Mouse (Mus musculus) thymus, postnatal 36 days (tissue): ENCODE data around the gene Nmbr.

Experiments used
- DNase-seq, 2 experiments: peaks; one replicate each; pipeline ENCODE4 v3.0.0; 2022; ENCODE audit warnings: mixed read lengths in 2 of 2

The Nmbr gene

DNA sequence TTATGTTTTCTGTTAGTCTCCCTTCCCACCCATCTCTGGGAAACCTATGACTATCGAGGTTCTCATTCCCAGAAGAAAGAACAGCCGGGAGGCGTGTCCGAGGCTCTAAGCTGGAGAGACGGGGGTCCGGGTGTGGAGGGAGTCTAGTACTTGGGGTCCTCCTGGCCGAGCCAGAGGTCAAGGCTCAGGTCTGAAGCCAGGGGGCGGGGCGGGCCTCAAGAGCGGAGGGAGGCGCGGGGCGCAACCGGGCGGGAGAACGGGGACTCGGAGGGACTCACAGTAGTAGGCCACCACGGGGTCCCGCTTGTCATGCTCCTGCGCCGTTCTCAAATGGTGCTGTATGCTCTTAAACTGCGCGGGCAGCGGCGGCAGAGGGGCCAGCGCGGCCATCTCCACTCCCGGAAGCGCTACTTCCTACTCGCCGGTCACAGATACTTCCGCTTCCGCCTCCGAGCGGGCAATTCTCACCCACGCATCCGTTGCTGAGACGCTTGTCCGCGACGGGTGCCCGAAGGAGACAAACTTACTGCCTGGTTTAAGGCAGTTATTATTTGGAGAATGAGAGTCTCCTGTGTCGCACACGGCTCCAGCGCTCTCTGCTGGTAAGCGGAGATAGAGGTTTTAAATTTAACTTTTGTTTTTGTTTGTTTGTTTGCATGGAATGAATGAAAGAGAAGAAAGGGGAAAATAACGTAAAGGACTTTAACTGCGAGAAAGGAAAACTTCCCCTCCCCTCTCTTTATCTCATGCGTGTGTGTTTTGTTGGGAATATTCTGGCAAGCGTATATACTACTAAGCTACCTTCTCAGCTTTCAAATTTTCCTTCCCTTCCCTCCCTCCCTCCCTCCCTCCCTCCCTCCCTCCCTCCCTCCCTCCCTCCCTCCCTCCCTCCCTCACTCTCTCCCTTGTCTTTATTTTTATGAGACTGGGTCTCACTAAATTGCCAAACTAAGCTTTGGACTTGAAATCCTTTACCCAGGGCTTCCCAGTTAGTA lies at the start of gene Nmbr, which contains the start of gene Vta1:
TSS of gene Nmbr (plus strand) at position 520 of the 995 bp plus-strand sequence.
TSS of gene Vta1 (minus strand) at position 489 of the 995 bp plus-strand sequence.
- peak; percentile 97 for DNase-seq

GRCm38 (mm10) chr10:14660875-14661274 lies 44.5 kb upstream of the Nmbr start:
- no peak for DNase-seq

- DNase-seq = no peak
Observed at GRCm38 (mm10) chr10:14666147-14666546, 39.2 kb upstream of the Nmbr start.

DNA sequence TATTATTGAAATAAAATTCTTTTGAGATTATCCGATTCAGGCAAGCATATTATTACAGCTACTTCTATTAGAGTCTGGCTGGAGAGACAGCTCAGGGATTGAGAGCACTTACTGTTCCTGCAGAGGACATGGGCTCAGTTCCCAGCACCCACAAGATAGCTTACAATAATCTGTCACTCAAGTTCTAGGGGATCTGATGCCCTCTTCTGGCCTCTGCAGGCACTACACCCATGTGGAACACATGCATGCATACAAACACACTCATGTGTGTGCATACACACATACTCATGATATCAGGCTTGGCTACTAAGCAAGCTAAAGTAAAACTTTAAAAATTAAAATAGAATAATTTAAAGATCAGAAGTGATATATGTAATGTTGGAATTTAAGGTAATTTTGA lies 19.7 kb upstream of the Nmbr start:
- DNase-seq = no peak

DNA sequence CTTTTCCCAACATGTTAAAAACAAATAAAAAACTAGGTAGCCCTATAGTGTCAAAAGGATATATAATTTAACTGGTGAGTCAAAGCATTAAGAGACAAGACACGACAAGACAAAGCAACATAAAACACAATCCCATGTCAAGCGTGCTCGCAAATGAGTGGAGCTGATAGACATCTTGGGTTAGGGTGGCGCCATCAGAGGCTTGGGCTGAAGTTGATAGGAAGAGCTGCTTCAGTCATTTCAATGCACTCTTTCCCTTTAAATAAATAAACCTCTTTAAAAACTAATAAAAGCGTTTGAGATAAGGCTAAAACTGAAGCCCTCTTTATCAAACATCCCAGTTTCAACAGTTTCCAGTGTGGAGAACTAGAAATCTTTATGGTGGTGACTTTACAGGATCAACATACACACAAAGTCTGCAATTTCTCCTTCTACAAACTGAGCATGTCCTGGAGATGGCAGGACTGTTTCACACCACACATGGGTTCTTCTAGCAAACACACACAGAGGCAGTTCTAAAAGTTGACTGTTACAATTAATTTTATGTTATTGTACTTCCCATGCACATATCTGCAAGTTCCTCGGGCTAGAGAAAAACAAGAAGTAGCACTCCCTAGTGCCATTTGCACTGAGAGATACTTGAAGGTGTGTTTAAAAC lies 16.5 kb upstream of the Nmbr start:
- no peak for DNase-seq

DNA sequence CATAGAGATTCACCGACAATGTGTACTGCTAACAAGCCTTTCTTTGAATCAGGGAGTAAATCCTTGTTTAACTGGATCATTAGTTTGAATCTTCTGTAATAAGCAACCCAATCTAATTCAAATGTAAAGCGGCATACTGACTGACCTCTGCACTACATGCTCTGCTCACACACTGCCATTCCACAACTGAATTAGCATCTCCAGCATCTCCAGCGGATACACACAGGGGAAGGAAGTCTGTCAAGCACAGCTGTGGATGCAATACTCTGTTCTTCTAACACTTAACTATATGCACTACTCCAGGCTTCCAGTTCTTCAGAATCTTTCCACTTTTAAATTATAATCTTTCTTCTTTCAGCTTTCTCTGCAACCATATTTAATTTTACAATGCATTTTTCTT lies 15.0 kb upstream of the Nmbr start:
- no peak for DNase-seq

- no peak for DNase-seq
Observed at GRCm38 (mm10) chr10:14703239-14703638, 2.2 kb upstream of the Nmbr start.

DNA sequence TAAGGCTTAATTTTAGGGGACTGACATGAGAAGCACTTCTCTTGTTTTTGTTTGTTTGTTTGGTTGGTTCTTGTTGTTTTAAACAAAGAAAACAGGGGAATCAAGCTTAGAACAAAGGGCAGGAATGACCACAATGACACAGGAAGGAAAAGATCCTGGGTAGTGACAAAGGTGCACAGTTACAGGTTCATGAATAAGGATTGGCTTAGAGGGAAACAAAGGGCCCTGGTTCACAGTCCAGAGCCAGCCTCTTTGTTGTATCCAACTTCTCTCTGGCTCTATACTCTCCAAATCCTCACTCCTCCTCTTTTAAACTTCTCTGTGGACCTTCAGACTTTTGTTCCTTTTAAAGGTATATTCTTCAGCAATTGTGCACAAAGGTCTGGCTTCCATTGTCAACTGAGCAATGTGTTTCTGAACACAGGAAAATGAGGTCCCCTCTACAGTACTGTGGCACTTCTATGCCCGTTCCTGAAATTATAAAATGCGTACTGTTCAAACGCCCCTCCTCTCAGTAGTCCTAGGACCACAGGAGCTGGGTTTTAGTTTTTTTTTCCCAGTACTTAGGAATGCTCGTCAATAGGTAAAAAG lies 1.5 kb upstream of the Nmbr start:
- DNase-seq = no peak

- DNase-seq = no peak
Observed at GRCm38 (mm10) chr10:14718114-14718513, 12.7 kb downstream of the Nmbr start, which contains the start of gene Gje1. TSS of gene Gje1 (minus strand) at chr10:14718214.

- no peak for DNase-seq
Observed at GRCm38 (mm10) chr10:14725671-14726070, 20.3 kb downstream of the Nmbr start.

DNA sequence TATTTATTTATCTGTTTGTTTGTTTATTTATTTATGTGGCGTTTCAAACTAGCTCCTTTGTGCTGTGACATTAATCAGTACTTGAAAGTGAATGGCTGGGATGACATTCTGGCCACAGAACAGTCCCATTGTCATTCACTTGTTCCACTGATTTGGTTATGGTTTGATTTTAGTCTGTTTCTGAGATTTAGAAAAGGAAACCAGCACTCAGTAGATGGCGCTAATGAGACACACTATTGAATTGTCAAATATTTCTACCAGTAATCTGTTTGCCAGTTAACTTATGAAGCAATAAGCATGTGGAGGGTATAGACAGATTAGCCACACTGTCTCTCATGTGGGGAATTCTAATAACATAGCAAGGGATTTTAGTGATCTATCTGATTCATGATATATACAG lies 28.9 kb downstream of the Nmbr start:
- no peak for DNase-seq

DNA sequence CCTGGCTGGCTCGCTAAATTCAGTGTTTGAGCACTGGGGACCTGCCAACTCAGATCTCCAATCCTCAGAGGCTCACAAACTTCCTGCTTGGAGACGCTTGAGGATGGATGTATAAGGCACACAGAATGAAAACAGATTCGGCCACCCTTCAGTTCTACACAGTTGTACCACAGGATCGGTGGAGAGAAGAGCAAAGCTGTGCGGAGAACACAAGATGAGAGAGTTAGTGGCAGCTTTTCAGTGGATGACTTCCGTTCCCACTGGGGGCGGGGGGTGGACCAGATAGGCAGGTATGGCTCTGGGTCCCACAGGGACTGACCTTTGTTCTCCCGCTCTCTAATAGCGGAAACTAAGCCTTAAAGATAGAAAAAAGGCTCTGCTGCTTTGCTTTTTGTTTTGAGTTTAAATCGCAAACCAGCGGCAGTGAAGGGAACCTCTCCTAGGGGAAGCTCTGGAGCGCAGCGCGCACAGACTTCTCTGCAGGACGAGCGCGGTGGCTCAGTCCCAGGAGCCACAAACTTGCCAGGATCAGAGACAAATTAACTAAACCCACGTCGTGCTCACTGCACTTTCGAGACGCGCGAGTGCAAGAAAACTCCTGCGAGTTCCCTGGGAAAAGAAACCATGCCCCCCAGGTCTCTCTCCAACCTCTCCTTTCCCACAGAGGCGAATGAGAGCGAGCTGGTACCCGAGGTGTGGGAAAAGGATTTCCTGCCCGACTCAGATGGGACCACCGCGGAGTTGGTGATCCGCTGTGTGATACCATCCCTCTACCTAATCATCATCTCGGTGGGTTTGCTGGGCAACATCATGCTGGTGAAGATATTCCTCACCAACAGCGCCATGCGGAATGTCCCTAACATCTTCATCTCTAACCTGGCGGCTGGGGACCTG lies 54.5 kb downstream of the Nmbr start:
- no peak for DNase-seq

DNA sequence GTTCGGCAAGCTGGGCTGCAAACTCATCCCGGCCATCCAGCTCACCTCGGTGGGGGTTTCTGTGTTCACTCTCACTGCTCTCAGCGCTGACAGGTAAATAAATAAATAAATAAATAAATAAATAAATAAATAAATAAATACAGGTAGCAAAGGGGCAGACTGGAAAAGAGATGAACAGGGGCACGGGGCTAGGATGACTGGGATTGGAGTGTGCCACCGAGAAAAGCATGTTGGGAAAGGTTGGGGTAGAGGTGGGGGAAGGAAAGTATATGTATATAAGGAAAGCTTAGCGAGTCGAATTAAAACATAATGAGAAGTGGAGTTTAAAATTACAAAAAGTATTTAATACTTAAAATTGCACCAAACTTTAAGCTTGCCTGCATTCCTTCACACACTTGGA lies 55.2 kb downstream of the Nmbr start:
- no peak for DNase-seq

- no peak for DNase-seq
Observed at GRCm38 (mm10) chr10:14770227-14770910, 65.0 kb downstream of the Nmbr start.

- DNase-seq = no peak
Observed at GRCm38 (mm10) chr10:14774499-14774898, 69.1 kb downstream of the Nmbr start.

GRCm38 (mm10) chr10:14789969-14790368 lies 84.6 kb downstream of the Nmbr start:
- no peak for DNase-seq

DNA sequence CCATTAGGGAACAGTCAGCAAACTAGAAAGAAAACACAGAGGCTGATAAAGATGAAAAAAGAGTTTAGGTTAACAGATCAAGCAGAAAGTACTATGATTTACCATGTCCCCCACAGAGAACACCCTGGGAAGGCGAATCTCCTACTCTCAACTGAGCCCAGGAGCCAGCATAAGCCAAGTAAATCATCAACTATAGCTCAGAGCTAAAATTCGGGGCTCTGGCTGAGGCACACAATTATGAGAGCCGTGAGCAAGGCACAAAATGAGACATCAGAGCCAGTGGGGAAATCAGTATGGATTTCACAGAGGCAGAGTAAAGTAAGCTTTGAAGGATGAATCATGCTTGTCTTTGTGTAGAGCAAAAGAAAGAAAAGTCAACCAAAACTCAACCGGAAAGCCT lies 111.6 kb downstream of the Nmbr start:
- DNase-seq = no peak
